Mouse (Mus musculus): Measurements from ENCODE around the gene Btnl9.
"Not testable (repeated sequence)": the region's sequence is repeated elsewhere in the genome, so short reads cannot be mapped to it uniquely, and the experiment has no call there.

Btnl9 gene

DNA sequence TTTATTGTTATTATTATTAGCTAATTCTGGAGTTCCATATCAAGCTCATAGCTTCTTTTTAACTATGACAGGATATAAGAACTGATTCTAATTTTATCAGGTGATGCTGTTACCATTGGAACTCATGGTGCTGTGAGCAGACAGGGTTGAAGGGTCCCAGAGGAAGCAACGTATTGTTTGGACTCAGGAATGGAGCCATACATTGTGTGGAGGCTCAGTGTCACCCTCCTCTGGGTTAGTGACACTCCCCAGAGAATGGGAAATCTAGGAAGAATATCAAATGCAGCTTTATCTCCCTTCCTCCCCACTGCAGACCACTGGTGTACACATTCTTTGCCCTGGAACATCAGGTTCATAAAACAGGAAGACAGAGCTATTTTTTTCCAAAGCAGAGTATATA is 3.8 kb downstream of the Btnl9 start:
- no peak for DNase-seq (ENCODE audit: low read depth, low spot score)

DNA sequence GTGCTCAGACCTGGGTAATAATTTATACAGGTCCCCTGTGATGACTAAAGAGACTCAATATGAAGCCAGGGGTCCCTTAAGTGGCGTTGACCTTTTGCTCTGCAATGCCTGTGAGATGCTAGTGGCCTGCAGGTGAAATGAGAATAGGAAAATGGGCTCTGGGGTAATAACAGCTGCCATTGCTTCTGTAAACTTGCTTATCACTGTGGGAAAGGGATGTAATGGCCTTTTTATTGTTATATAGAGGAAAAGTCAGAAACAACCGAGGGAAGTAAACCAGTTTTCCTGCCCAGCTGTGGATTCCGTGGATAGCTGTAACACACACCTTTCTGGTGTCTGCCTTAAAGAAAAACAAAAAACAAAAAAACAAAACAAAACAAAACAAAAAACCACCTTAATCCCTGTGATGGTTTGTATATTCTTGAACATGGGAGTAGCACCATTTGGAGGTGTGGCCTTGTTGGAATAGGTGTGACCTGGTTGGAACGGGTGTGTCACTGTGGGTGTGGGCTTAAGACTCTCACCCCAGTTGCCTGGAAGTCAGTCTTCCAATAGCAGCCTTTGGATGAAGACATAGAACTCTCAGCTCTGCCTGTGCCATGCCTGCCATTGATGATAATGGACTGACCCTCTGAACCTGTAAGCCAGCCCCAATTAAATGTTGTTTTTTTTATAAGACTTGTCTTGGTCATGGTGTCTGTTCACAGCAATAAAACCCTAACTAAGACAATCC is 10.7 kb downstream of the Btnl9 start:
- not testable (repeated sequence) for DNase-seq (ENCODE audit: low read depth, low spot score)

DNA sequence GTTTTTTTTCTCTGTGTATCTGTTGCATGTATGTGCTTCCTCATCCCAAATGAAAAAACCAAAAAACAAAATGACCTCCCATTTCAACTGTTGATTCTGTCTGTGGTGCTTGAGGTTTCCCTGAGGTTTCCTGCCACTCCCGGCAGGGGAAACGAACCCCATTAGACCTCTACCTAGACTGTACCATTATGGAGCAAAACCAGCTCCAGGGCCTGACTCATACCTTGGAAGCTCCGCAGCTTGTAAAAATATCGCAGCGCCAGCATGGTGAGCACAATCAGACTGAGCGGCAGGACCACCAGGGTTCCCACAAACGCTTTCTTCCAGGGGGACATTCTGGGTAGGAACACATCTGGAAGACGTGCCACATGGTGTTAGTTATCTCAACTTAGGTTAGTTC is 11.6 kb downstream of the Btnl9 start:
- no peak for DNase-seq (ENCODE audit: low read depth, low spot score)

DNA sequence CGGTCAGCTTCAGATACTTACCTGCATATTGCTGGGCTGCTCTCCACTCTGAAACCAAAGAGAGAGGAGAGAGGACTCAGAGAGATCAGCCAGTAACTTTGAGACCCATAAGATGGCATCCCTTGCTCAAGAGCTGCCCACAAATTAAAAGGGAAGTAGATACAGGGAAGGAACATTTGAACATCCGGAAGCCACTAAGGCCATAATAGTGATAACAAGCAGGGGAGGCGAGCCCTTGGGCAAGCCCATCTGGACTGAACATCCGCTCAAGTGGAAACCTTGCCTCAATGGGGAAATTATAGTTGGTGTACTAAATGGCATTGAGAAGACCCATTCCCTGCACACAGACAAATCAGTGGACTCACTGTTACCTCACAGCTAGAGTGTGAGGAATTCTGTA is 16.4 kb downstream of the Btnl9 start:
- DNase-seq (ENCODE audit: low read depth, low spot score), result no peak

DNA sequence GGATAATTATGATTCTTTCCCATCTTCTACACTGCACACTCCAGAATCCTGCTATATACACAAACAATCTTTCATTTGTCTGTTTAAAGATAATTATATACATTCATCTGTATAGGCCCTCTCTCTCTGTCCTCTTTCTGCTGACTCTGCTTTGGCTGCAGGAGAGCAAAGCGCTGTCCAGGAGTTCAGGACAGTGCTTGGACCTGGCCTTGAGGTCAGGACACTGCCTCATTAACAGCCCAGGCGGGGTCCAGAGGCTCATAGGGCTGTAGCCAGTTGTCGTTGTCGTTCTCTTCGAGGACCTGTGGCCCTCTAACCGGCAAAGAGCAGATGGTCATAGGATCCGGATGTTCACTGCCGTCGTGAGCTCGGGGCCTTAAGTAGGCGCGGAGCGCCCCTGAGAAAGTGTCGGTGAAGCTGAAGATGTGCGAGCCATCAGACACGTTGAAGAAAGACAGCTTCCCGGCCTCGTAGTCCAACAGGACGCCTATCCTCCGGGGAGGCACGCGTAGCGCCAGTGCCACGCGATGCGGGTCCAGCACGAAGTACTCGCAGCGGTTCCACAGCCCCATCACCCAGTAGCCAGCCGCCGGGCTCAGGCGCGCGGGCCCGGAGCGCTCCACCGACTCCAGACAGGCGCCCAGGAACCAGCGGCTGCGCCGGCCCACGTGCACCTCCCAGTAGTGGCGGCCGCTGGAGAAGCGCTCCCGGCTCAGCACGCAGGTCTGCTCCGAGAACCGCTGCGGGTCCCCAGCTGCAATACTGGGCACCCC is 17.9 kb downstream of the Btnl9 start:
- no peak for DNase-seq (ENCODE audit: low read depth, low spot score)

DNA sequence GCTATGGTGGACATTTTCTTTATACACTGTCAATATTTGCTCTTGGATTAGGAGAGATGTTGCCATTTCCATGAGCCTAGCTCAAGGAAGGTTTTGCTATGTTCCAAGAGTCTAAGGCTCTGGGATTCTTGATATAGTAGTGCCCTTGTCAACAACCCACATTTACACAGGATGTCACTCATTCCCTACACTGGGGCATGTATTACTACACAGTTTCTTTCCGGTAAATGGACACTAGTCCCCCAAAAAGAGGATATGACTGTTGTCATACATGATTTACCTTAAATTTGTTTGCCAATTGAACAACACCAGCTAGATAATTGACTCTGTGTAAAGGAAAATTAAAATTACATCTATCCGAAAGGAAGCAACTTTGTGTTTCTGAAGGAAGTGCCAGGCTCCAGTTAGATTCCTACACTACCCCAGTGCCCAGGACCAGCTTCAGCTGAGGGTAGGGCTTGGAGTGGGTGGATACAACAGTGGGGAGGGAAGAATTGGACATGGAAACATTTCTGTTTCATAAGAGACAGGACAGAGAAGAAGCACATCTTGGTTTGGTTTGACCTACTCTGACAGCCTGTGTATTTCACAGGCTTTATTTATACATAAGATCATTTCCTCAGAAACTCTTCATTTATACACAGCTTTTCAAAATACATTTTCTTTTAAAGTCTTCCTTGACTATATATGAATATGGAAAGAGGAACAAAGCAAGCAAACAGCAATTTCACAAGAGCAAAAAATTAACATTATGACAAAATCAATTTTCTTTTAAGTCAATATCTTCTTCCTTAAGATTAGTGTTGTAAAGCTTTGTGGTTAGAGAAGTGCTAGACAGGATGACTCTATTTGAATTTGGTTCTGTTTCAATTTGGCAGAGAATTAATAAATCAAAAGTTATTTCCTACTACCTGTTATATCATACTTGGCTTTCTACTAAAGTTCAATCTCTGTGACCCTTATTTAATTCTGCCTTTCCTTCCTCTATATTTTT is 29.8 kb downstream of the Btnl9 start:
- DNase-seq (ENCODE audit: low read depth, low spot score), result no peak

DNA sequence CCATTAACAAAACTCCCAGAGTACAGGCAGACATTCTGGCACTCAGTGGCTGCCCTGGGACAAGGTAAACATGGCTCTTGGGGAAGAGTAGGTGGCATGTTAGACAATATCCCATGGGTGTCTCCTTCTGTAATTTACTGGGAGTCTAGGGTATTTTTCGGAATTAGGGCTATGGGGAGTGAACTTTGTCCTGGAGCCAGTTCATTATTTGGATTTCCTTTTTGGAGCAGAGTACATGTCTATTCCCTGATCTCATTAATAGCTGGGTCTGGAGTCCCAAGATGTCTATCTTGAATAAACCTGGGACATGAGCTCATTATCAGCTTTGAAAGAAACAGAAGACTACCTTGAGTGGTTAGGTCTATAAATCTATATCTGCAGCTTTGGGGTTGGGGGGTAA is 32.9 kb downstream of the Btnl9 start, which contains the start of gene Olfr1394:
Olfr1394 (plus strand) TSS at position 301 of the 400 bp plus-strand sequence.
- DNase-seq (ENCODE audit: low read depth, low spot score), result no peak

DNA sequence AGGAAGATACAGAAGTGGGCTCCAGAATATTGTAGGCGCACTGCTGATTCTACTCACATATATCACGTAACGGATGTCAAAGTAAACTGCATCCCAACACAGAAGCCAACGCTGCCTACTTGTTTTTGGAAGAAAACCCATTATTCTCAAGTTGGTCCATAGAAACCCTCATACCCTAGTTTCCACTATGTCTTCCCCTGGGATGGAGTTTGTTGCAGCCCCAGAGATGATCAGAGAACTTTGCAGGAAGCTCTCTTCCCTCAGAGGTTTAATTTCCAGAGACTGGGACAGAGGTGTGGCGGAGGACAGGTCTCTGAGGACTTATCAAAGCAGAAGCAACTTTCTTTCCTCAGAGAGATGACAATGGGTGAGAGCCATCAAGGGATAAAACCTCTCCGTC is 45.0 kb downstream of the Btnl9 start, which contains the start of gene Olfr1395:
Olfr1395 (plus strand) TSS at position 301 of the 400 bp plus-strand sequence.
- DNase-seq (ENCODE audit: low read depth, low spot score), result no peak

DNA sequence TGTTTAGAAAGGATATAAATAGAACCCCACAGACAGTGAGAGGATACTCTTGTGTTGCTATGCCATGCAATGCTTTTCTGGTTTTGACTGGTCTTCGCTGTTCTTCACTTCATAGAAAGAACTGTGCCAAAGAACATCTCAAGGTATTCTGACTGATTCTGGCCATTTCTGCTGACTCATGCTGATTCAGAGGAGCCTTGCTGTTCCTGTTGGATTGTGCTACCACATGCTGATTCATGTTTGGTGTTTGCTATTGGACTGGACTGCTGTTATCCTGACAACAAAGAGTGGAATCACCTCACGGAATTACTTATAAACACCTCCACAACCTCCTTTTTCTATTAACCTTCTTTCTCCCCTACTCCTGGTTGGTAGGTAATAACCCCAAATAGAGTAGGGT is 62.8 kb downstream of the Btnl9 start:
- DNase-seq (ENCODE audit: low read depth, low spot score), result peak; percentile 60

DNA sequence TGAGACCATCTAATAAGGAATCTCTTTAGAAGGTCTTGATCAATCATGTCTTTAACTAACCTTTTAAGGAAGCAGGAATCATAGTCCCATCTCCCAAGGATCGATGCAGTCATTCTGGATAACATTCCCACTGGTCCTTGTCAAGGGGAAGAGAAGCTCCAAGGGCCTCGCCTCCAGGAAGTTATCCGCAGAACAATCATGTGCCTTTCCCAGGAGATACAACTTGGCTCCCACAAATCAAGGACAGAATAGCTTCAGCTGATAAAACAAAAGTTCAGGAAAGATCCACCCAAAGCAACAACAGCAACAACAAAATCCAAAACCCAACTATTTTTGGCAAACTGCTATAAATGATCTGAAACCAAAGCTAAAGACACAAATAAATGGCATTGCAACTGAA is 67.3 kb downstream of the Btnl9 start:
- no peak for DNase-seq (ENCODE audit: low read depth, low spot score)

Data from c-Kit-negative CD71-positive TER-119-positive erythroid progenitor cells, embryonic 14.5 days (primary cell).